Mouse (Mus musculus): ENCODE data around the gene Sept1.
"Not testable (repeated sequence)": the region's sequence is repeated elsewhere in the genome, so short reads cannot be mapped to it uniquely, and the experiment has no call there.

Sept1 gene

GRCm38 (mm10) chr7:127194011-127194632 lies 38.8 kb downstream of the Sept1 start:
- no peak for DNase-seq (ENCODE audit: low spot score)

DNA sequence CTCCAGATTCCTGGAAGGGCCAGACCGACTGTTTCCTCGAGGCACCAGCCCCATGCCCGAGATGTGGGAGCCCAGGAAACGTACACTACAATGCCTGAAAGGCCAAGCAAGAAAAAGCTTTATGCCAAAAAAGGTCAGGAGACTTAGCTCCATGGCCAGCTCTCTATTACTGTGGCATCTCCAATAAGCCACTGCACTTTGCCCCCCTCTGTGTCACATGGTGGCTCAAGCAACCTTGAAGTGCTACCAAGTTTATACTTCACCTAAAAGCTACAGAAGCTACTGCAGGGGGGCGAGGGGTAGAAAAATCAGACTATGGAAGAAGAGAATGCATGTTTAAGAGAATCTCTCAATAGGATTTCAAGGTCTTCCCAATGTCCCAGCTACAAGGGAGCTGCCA lies 39.9 kb downstream of the Sept1 start:
- DNase-seq (ENCODE audit: low spot score), result no peak

DNA sequence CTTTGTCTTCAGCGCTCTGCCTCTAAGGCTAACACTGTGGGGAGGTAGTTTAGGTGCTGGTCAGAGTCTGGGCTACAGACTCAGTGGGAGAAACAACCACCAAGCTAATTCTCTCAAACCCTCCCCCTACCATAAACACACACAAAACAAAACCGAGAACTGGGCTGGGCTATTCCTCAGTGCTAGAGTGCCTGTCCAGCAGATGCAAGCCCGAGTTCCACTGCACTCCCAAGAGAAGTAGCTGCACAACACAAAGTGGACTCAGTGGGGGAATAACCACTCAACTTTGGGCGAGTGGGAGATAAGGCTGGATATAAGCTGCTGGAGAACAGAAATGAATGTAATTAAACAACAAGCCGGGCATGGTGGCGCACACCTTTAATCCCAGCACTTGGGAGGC lies 42.3 kb downstream of the Sept1 start:
- DNase-seq (ENCODE audit: low spot score), result no peak

GRCm38 (mm10) chr7:127188305-127189276 lies 44.3 kb downstream of the Sept1 start:
- DNase-seq (ENCODE audit: low spot score), result no peak

- DNase-seq (ENCODE audit: low spot score), result no peak
These were observed 45.6 kb downstream of the Sept1 start for GRCm38 (mm10) chr7:127187351-127187750.

GRCm38 (mm10) chr7:127185601-127186000 lies 47.3 kb downstream of the Sept1 start:
- DNase-seq (ENCODE audit: low spot score), result no peak

- no peak for DNase-seq (ENCODE audit: low spot score)
These were observed 48.2 kb downstream of the Sept1 start for GRCm38 (mm10) chr7:127184720-127185119.

DNA sequence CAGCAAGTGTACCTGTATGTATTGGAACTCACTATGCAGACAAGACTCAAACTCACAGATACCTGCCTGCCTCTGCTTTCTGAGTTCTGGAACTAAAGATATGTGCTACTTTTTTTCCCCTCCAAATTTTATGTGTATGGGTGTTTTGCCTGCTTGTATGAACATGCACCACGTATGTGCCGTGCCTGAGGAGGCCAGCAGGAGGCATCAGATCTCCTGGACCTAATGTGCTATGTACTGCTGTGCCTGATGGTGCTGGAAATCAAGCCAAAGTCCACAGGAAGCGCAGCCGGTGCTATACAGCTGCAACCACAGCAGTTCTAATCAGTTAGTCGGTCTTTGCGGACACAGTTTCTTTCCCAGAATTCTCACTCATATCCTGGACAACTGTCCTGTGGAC lies 49.1 kb downstream of the Sept1 start:
- no peak for DNase-seq (ENCODE audit: low spot score)

GRCm38 (mm10) chr7:127183345-127183744 lies 49.6 kb downstream of the Sept1 start:
- no peak for DNase-seq (ENCODE audit: low spot score)

DNA sequence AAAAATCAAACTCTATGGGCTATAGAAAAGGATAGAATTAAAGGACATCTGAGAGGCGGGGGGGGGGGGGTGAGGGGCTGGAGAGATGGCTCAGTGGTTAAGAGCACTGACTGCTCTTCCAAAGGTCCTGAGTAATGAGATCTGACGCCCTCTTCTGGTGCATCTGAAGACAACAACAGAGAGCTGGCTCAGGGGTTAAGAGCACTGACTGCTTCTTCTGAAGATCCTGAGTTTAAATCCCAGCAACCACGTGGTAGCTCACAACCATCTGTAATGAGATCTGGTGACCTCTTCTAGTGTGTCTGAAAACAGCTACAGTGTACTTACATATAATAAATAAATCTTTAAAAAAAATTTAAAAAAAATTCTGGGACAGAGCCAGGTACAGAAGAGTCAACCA lies 51.2 kb downstream of the Sept1 start:
- DNase-seq (ENCODE audit: low spot score), result not testable (repeated sequence)

- DNase-seq (ENCODE audit: low spot score), result no peak
These were observed 52.1 kb downstream of the Sept1 start for GRCm38 (mm10) chr7:127180783-127181182.

DNA sequence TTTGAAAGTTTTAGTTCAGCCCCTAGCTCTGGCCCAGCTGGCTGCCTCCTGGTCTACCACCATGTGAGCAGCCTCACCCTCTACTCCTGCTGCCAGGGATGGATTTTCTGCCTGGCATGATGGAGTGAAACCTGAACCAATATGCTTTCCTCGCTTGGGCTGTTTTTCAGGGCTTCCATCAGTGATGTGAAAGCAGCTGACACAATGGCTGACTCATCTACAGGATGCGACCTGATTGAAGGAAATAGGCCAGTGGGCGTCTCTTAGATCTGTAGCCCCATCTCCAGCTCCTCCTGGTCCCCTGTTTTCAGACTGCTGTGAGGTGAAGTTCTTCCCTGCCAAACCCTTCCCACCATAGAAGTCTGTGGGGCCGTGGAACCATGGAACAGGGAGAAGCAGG lies 56.0 kb downstream of the Sept1 start:
- DNase-seq (ENCODE audit: low spot score), result no peak

- no peak for DNase-seq (ENCODE audit: low spot score)
These were observed 66.4 kb downstream of the Sept1 start for GRCm38 (mm10) chr7:127166501-127166900.

DNA sequence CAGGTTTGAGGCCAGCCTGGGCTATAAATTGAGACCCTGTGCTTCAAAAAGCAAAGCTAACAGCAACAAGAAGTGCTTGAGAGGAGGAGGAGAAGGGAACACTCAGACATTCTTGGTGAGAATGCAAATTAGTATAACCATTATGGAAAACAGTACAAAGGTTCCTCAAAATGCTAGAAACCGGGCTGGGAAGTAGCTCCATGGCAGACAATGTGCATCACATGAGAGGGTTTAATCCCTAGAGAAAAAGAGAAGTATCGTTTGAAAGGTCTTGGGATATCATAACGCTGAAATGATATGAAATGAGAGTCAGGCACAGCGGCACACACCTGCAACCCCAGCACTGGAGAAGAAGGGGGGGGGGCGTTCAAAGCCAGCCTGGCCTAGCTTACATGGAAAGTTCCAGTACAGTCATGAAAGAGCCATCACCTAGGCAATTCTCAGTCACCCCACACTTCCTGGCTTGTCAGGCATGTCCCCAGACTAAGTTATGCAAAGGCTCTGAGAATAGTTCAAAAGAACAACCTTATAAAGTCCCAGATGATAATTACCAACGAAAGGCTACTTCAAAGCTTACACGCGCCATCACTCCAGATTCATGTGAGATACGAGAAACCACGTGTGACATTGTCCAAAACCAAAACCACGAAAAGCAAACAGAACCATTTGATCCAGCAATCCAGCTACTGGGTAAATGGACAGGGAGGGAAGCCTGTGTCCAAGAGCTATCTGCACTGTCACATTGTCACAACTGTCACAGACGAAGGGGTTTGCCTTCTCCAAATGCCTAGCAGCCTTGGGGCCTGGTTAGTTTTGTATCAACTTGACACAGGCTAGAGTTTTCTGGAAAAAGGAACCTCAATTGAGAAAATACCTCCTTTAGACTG lies 67.1 kb downstream of the Sept1 start:
- no peak for DNase-seq (ENCODE audit: low spot score)
